Mouse (Mus musculus): ENCODE measurements around the gene Ncl. TPM values are rescaled to one million over a fixed set of nuclear protein-coding genes. Genes with fewer than 3 reads are reported as not detected.
"Not testable (repeated sequence)": the region's sequence is repeated elsewhere in the genome, so short reads cannot be mapped to it uniquely, and the experiment has no call there.

The Ncl gene
- polyA plus RNA-seq, 1 experiment from 2014 or later, result 165 TPM

DNA sequence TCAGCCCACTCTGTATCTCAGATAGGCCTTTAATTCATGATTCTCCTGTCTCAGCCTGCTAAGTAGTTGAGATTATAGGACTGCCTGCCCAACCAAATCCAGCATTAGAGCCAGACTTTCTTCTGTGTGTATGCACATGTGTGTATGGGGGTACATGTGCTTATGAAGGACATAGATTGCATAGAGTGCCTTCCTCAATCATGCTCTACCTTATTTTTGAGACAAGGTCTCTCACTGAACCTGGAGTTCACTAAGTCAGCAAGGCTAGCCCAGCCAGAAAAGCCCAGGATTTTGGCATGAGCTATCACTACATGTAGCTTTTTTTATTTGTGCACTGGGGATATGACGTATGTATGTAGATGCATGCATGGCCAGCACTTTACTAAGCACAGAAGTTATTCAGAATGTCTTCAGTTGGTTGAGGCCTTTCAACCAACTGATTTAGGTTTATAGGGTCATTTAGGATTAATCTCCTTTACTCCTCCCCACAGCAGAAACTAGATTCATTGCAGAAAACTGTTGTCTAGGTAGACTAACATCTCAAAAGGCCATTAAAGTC, 16.0 kb downstream of the Ncl start:
- H3K27ac ChIP-seq (ENCODE audit: low read depth, low read length), result no peak overlapping the region
- H3K36me3 ChIP-seq (ENCODE audit: control insufficient read depth, insufficient read depth, low read length), result no peaks in the 10 kb centered on the region
- no peak overlapping the region for H3K4me2 ChIP-seq (ENCODE audit: low read depth, low read length)
- H3K4me1 ChIP-seq (ENCODE audit: control insufficient read depth, insufficient read depth, low read length), result no peaks in the 10 kb centered on the region
- H3K4me3 ChIP-seq (ENCODE audit: low read depth, low read length), result no peak overlapping the region
- no peak overlapping the region for H3K9ac ChIP-seq (replicated peaks; ENCODE audit: low read depth, low read length)
- no peaks in the 10 kb centered on the region for H3K9me3 ChIP-seq (ENCODE audit: control insufficient read depth, low read length)
- H3K27me3 ChIP-seq (ENCODE audit: control insufficient read depth, insufficient read depth, low read length), result no peaks in the 10 kb centered on the region
- ATAC-seq (ENCODE audit: low read depth), result no peak
- 94% methylated on average over 1 of the region's 1 CpGs for WGBS

DNA sequence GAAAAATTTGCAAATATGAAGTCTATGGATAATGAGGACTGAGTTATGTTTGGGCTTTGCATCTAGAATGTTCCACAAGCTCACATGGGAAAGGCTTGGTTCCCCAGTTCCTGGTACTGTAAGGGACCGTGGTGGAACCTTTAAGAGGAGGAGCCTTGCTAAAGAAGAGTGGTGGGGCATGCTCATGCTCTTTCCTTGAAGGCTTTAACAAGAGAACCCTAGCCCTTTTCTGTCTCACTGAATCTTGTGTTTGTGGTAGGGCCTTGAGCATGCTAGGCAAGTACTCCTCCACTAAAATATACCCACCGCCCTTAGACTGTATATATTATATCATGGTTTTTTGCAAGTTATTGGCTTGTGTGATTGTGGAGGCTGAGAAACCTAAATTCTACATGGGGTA, 16.8 kb downstream of the Ncl start:
- no peaks in the 10 kb centered on the region for H3K36me3 ChIP-seq (ENCODE audit: control insufficient read depth, insufficient read depth, low read length)
- H3K27me3 ChIP-seq (ENCODE audit: control insufficient read depth, insufficient read depth, low read length), result no peaks in the 10 kb centered on the region
- H3K4me3 ChIP-seq (ENCODE audit: low read depth, low read length), result no peak overlapping the region
- no peak for ATAC-seq (ENCODE audit: low read depth)
- 88% methylated on average over 2 of the region's 2 CpGs for WGBS
- H3K4me1 ChIP-seq (ENCODE audit: control insufficient read depth, insufficient read depth, low read length), result no peaks in the 10 kb centered on the region
- no peak overlapping the region for H3K27ac ChIP-seq (ENCODE audit: low read depth, low read length)
- no peaks in the 10 kb centered on the region for H3K9me3 ChIP-seq (ENCODE audit: control insufficient read depth, low read length)
- no peak overlapping the region for H3K4me2 ChIP-seq (ENCODE audit: low read depth, low read length)
- H3K9ac ChIP-seq (replicated peaks; ENCODE audit: low read depth, low read length), result no peak overlapping the region

DNA sequence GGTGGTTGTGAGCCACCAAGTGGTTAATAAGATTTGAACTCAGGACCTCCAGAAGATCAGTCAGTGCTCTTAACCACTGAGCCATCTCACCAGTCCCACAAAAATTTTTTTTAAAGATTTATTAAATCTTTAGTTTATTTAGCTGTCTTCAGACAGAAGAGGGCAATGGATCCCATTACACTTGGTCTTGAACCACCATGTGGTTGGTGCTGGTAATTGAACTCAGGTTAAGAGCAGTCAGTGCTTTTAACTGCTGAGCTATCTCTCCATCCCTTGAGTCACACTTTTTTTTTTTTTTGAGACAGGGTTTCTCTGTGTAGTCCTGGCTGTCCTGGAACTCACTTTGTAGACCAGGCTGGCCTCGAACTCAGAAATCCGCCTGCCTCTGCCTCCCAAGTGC, 18.1 kb downstream of the Ncl start:
- not testable (repeated sequence) for H3K4me2 ChIP-seq (ENCODE audit: low read depth, low read length); H3K4me1 ChIP-seq (ENCODE audit: control insufficient read depth, insufficient read depth, low read length)
- WGBS, result 83% methylated on average over 2 of the region's 2 CpGs

DNA sequence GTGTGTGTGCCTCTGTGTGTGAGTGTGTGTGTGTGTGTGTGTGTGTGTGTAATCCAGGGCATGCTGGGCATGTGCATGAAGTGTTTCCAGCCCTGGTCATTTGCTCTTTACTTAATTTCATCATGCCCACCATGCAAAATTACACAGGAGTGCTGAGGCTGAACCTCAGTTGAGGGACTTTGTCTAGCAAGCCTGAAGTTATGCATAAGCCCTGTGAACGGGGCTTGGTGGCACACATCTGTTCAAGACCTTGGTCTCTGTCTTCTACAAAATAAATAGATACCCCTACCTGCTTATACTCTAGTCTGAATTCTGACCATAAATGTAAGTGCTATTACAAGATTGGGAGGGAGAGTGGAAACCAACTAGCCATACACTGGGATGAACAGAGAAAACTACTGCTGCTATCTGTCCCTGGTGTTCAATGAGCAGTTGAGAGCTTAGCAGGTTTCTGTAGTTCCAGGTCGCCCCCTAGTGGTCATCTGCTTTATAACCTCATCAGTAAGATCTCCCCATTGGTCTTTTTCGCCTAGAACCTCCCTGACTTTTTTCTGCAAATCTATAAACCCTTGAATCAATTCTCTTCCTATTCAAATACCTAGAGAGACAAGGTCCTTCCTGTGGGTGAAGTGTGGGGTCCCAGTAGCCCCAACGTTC, 19.9 kb downstream of the Ncl start:
- Histone ChIP-seq H3K4me1 (ENCODE audit: control insufficient read depth, insufficient read depth, low read length) (no peaks in the 10 kb centered on the region), H3K4me3 (ENCODE audit: low read depth, low read length) (no peak overlapping the region), H3K9me3 (ENCODE audit: control insufficient read depth, low read length) (no peaks in the 10 kb centered on the region), H3K27me3 (ENCODE audit: control insufficient read depth, insufficient read depth, low read length) (no peaks in the 10 kb centered on the region), H3K9ac (replicated peaks; ENCODE audit: low read depth, low read length) (no peak overlapping the region), H3K36me3 (ENCODE audit: control insufficient read depth, insufficient read depth, low read length) (no peaks in the 10 kb centered on the region), H3K4me2 (ENCODE audit: low read depth, low read length) (no peak overlapping the region), H3K27ac (ENCODE audit: low read depth, low read length) (no peak overlapping the region)
- 33% methylated on average over 4 of the region's 4 CpGs for WGBS
- peak; percentile 83 for ATAC-seq (ENCODE audit: low read depth)

More for the DNA sequence above, 18.1 kb downstream of the Ncl start:
- not testable (repeated sequence) for ATAC-seq (ENCODE audit: low read depth); H3K27me3 ChIP-seq (ENCODE audit: control insufficient read depth, insufficient read depth, low read length); H3K36me3 ChIP-seq (ENCODE audit: control insufficient read depth, insufficient read depth, low read length); H3K9me3 ChIP-seq (ENCODE audit: control insufficient read depth, low read length); H3K9ac ChIP-seq (replicated peaks; ENCODE audit: low read depth, low read length); H3K27ac ChIP-seq (ENCODE audit: low read depth, low read length); H3K4me3 ChIP-seq (ENCODE audit: low read depth, low read length)

DNA sequence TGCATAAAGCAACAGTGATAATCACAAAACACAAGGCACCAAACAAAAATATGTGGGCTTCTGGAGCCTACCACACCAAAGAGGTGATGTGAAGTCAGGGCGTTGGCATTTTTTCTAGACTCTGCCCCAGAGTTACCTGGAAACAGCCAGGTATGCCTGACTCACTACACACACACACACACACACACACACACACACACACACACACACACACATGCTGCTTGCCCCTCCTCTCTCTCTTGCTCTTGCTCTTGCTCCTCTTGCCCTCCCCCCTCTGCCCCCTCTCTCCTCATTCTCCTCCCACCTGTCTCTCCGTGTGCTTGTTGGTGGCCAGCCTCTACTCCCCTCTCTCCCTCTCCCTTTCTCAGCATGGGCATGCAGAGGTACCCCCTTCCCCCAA, 22.9 kb downstream of the Ncl start:
- ATAC-seq (ENCODE audit: low read depth), result no peak
- no peak overlapping the region for H3K9ac ChIP-seq (replicated peaks; ENCODE audit: low read depth, low read length)
- no peaks in the 10 kb centered on the region for H3K4me1 ChIP-seq (ENCODE audit: control insufficient read depth, insufficient read depth, low read length)
- no peaks in the 10 kb centered on the region for H3K9me3 ChIP-seq (ENCODE audit: control insufficient read depth, low read length)
- H3K4me3 ChIP-seq (ENCODE audit: low read depth, low read length), result no peak overlapping the region
- H3K36me3 ChIP-seq (ENCODE audit: control insufficient read depth, insufficient read depth, low read length), result no peaks in the 10 kb centered on the region
- WGBS, result 59% methylated on average over 2 of the region's 2 CpGs
- no peak overlapping the region for H3K27ac ChIP-seq (ENCODE audit: low read depth, low read length)
- H3K4me2 ChIP-seq (ENCODE audit: low read depth, low read length), result no peak overlapping the region
- no peaks in the 10 kb centered on the region for H3K27me3 ChIP-seq (ENCODE audit: control insufficient read depth, insufficient read depth, low read length)

DNA sequence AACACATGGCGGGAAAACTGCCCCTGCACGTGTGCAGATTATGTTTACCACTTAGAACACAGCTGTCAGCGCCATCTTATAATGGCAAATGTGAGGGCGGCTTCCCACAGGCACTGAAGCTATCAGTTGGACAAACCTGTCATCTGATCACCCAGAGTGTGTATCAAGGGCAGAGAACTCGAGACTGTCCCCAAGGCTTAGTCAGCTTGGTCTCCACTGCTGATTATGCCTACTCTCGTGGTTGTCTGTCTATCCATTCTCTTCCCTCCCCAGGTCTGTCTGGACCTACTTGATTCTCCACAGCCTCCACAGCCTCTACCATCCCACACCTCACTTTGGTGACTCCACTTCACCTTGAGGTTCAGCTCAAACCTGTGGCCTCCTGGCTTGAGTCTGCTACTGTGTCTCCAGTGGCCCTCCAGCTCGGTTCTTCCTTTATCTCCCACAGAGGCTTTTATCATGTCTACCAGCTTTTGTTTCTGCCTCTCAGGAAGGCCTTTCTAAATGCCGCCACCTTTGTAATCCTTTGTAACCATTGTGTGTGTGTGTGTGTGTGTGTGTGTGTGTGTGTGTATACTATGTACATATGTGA, 38.3 kb downstream of the Ncl start:
- no peak for ATAC-seq (ENCODE audit: low read depth)
- Histone ChIP-seq H3K4me2 (ENCODE audit: low read depth, low read length) (no peak overlapping the region), H3K4me1 (ENCODE audit: control insufficient read depth, insufficient read depth, low read length) (no peaks in the 10 kb centered on the region), H3K9me3 (ENCODE audit: control insufficient read depth, low read length) (no peaks in the 10 kb centered on the region), H3K36me3 (ENCODE audit: control insufficient read depth, insufficient read depth, low read length) (no peaks in the 10 kb centered on the region), H3K27me3 (ENCODE audit: control insufficient read depth, insufficient read depth, low read length) (no peaks in the 10 kb centered on the region), H3K4me3 (ENCODE audit: low read depth, low read length) (no peak overlapping the region), H3K27ac (ENCODE audit: low read depth, low read length) (no peak overlapping the region), H3K9ac (replicated peaks; ENCODE audit: low read depth, low read length) (no peak overlapping the region)
- WGBS, result 94% methylated on average over 6 of the region's 8 CpGs

DNA sequence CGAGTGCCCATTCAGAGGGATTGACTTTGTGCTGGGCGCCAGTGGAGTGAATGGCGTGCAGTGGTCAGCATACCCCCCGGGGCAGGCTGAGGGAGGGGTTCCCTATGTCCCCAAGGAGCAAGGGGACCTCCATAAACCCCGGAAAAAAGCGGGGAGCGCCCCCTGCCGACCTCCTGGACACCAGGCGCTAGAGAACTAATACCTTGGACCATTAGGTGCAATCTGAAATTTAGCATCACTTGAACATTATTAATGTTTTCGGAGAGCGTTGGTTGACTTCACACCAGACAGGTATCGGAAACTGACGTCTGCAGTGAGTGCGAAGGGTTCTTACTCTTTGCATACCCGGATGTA, 45.5 kb downstream of the Ncl start:
- WGBS, result 43% methylated on average over 15 of the region's 15 CpGs
- ATAC-seq (ENCODE audit: low read depth), result no peak
- no peak overlapping the region for H3K4me3 ChIP-seq (ENCODE audit: low read depth, low read length)
- no peak overlapping the region for H3K9ac ChIP-seq (replicated peaks; ENCODE audit: low read depth, low read length)
- no peak overlapping the region for H3K27ac ChIP-seq (ENCODE audit: low read depth, low read length)
- H3K27me3 ChIP-seq (ENCODE audit: control insufficient read depth, insufficient read depth, low read length), result no peaks in the 10 kb centered on the region
- H3K9me3 ChIP-seq (ENCODE audit: control insufficient read depth, low read length), result no peaks in the 10 kb centered on the region
- H3K4me2 ChIP-seq (ENCODE audit: low read depth, low read length), result no peak overlapping the region
- H3K4me1 ChIP-seq (ENCODE audit: control insufficient read depth, insufficient read depth, low read length), result no peaks in the 10 kb centered on the region
- no peaks in the 10 kb centered on the region for H3K36me3 ChIP-seq (ENCODE audit: control insufficient read depth, insufficient read depth, low read length)

DNA sequence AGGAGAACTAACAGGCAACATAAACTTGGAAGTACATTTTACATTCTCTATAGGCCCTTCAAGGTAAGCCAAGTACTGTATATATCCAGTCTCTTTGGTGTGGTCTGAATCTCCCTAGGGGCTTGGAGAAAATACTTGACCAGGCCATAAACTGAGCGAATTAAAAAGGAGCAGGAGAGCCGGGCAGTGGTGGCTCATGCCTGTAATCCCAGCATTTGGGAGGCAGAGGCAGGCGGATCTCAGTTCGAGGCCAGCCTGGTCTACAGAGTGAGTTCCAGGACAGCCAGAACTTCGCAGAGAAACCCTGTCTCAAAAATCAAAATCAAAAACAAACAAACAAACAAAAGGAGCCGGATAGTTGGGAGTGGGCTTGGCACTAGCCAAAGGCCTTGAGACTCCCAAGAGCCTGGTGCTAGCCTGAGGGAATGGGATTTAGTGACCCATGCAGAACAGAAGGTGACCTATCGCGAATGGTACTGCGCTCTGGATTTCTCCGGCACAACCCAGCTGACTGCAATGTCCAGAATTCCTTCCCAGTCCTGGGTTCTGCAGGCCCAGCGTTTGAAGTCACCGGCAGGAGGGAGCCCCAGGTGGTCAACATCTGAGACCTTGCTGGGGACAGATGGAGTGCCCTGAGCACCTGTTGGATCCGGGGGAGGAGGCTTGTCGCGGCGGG, 46.0 kb downstream of the Ncl start:
- no peaks in the 10 kb centered on the region for H3K36me3 ChIP-seq (ENCODE audit: control insufficient read depth, insufficient read depth, low read length)
- ATAC-seq (ENCODE audit: low read depth), result no peak
- H3K9me3 ChIP-seq (ENCODE audit: control insufficient read depth, low read length), result no peaks in the 10 kb centered on the region
- H3K9ac ChIP-seq (replicated peaks; ENCODE audit: low read depth, low read length), result no peak overlapping the region
- H3K27me3 ChIP-seq (ENCODE audit: control insufficient read depth, insufficient read depth, low read length), result no peaks in the 10 kb centered on the region
- WGBS, result 49% methylated on average over 16 of the region's 16 CpGs
- no peak overlapping the region for H3K4me3 ChIP-seq (ENCODE audit: low read depth, low read length)
- H3K27ac ChIP-seq (ENCODE audit: low read depth, low read length), result no peak overlapping the region
- no peak overlapping the region for H3K4me2 ChIP-seq (ENCODE audit: low read depth, low read length)
- H3K4me1 ChIP-seq (ENCODE audit: control insufficient read depth, insufficient read depth, low read length), result no peaks in the 10 kb centered on the region

DNA sequence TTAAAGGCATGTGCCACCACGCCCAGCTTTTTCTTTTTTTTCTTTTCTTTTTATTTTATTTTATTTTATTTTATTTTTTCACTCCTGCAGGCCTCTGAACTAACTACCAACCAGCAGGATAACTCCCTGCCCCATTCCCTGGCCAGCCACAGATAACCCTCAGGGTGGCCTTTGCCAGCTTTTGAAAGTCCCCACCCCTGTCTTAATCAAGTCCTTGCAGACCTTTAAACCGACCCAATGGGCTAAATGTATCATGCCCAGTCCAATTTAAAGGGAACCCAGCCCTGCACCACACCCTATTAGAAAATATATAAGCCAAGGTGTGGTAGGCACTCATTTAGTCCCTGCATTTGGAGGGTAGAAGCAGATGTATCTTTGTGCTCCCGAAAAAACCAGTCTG, 46.9 kb downstream of the Ncl start:
- H3K4me2 ChIP-seq (ENCODE audit: low read depth, low read length), result no peak overlapping the region
- H3K27me3 ChIP-seq (ENCODE audit: control insufficient read depth, insufficient read depth, low read length), result no peaks in the 10 kb centered on the region
- no peak overlapping the region for H3K27ac ChIP-seq (ENCODE audit: low read depth, low read length)
- no peak overlapping the region for H3K9ac ChIP-seq (replicated peaks; ENCODE audit: low read depth, low read length)
- H3K4me3 ChIP-seq (ENCODE audit: low read depth, low read length), result no peak overlapping the region
- no peaks in the 10 kb centered on the region for H3K4me1 ChIP-seq (ENCODE audit: control insufficient read depth, insufficient read depth, low read length)
- no peaks in the 10 kb centered on the region for H3K9me3 ChIP-seq (ENCODE audit: control insufficient read depth, low read length)
- no peak for ATAC-seq (ENCODE audit: low read depth)
- no peaks in the 10 kb centered on the region for H3K36me3 ChIP-seq (ENCODE audit: control insufficient read depth, insufficient read depth, low read length)
- 80% methylated on average over 3 of the region's 3 CpGs for WGBS
